In the genomic region with DNA sequence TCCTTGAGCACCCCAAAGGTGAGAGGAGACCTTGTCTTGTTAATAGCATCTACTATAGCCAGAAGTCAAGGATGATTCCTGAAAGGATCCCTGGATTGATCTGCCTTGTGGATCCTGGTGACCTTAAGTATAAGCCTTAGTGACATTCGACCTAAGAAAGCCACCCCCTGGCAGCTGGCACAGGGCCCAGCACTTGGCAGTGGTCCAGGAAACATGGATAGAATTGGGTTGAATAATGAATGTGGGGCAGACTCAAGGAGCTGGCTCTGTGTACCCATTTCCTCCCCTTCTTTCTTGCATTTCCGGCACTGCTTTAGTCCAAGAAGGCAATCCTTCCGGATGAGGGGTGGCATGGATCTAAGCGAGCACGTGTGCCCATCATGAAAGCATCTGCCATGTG, we compare ENCODE assay signal across 18 mouse cellular contexts.
A peak's percentile ranks its signal among the peaks of the same experiment; 100 is the strongest.
DNase-seq lines count a peak whose midpoint lies in the region; ATAC-seq lines count a peak whose summit lies in the region.
"Had no signal": no experiment of that assay in that cellular context is flagged by ENCODE, and none has a peak within 500 bp of the region (broad histone marks: within the 10 kb centered on the region; RNA-seq: fewer than 3 reads in every experiment).

No protein-coding gene starts in this region.

- no peaks in the 10 kb centered on the region for H3K27me3 ChIP-seq in embryonic facial prominence, embryonic 13.5 days
- no peaks in the 10 kb centered on the region for H3K27me3 ChIP-seq in embryonic facial prominence, embryonic 15.5 days
- H3K27me3 ChIP-seq: heart, embryonic 12.5 days; megakaryocyte, embryonic 14.5 days; neural tube, embryonic 12.5 days had no signal

- peak overlapping the region; percentile 81 for H3K27ac ChIP-seq in embryonic facial prominence, embryonic 13.5 days
- peak overlapping the region; percentile 68 for H3K27ac ChIP-seq in embryonic facial prominence, embryonic 15.5 days (replicated peaks)
- H3K27ac ChIP-seq: hindbrain, postnatal 0 days; liver, embryonic 14.5 days; neural tube, embryonic 12.5 days had no signal

- ATAC-seq in embryonic facial prominence, embryonic 13.5 days (ENCODE audit: insufficient number of reproducible peaks, insufficient read depth, low FRiP score, low TSS enrichment, low read depth) = no peak
- ATAC-seq in embryonic facial prominence, embryonic 15.5 days (ENCODE audit: insufficient number of reproducible peaks, low FRiP score, low TSS enrichment, low read depth) = no peak
- ATAC-seq: CD4-positive, CD25-positive, alpha-beta regulatory T cell, adult 4 months; forebrain, postnatal 0 days; hindbrain, postnatal 0 days; lung, postnatal 0 days had no signal

- H3K36me3 ChIP-seq in embryonic facial prominence, embryonic 13.5 days = no peaks in the 10 kb centered on the region
- no peaks in the 10 kb centered on the region for H3K36me3 ChIP-seq in embryonic facial prominence, embryonic 15.5 days
- H3K36me3 ChIP-seq: G1E; heart, embryonic 12.5 days; neural tube, embryonic 12.5 days had no signal

- peaks cover 24% of the 10 kb centered on the region for H3K4me1 ChIP-seq in embryonic facial prominence, embryonic 13.5 days
- peaks cover 22% of the 10 kb centered on the region for H3K4me1 ChIP-seq in embryonic facial prominence, embryonic 15.5 days
- H3K4me1 ChIP-seq: neural tube, embryonic 12.5 days had no signal

- peak; percentile 24 for DNase-seq in heart, postnatal 4 days
- no peak for DNase-seq in heart, postnatal 25 days (ENCODE audit: low spot score)
- peak; percentile 18 for DNase-seq in ovary, postnatal 36 days (ENCODE audit: low spot score)
- DNase-seq in ovary, adult 18-20 months (ENCODE audit: low spot score) = no peak
- DNase-seq in heart, postnatal 36 days = no peak
- DNase-seq: adrenal gland, adult 2 months; forebrain, postnatal 0 days; kidney, adult 11 months had no signal

- no peaks in the 10 kb centered on the region for H3K9me3 ChIP-seq in embryonic facial prominence, embryonic 13.5 days
- H3K9me3 ChIP-seq in embryonic facial prominence, embryonic 15.5 days (replicated peaks) = no peaks in the 10 kb centered on the region
- H3K9me3 ChIP-seq: neural tube, embryonic 12.5 days had no signal

- intact Hi-C loops in heart, postnatal 25 days (cut with DNase I) = no loop called here
- intact Hi-C loops in heart, postnatal 36 days (cut with DNase I) = no loop called here

- no peak overlapping the region for H3K4me3 ChIP-seq in embryonic facial prominence, embryonic 13.5 days
- H3K4me3 ChIP-seq in embryonic facial prominence, embryonic 15.5 days (replicated peaks) = no peak overlapping the region
- H3K4me3 ChIP-seq: heart, embryonic 12.5 days; neural tube, embryonic 12.5 days had no signal

- H3K4me2 ChIP-seq in embryonic facial prominence, embryonic 13.5 days = no peak overlapping the region
- no peak overlapping the region for H3K4me2 ChIP-seq in embryonic facial prominence, embryonic 15.5 days (replicated peaks)
- H3K4me2 ChIP-seq: heart, embryonic 12.5 days; neural tube, embryonic 12.5 days had no signal

- 43% methylated on average over 5 of the region's 5 CpGs for WGBS in embryonic facial prominence, embryonic 13.5 days
- WGBS in embryonic facial prominence, embryonic 15.5 days = 38% methylated on average over 5 of the region's 5 CpGs

- no peak overlapping the region for H3K9ac ChIP-seq in embryonic facial prominence, embryonic 13.5 days
- H3K9ac ChIP-seq in embryonic facial prominence, embryonic 15.5 days = no peak overlapping the region
- H3K9ac ChIP-seq: forebrain, postnatal 0 days; heart, embryonic 12.5 days; liver, embryonic 14.5 days; neural tube, embryonic 12.5 days had no signal

Comparison
In these comparisons a context has a peak if more than half of its experiments do, and no peak if none do; other contexts are left out.
1. DNase-seq: peak in heart, postnatal 4 days (single experiment) and ovary, postnatal 36 days (single experiment); none in heart, postnatal 25 days (single experiment), ovary, adult 18-20 months (single experiment) and heart, postnatal 36 days (0 of 2).